Mouse (Mus musculus): ENCODE measurements around the gene Adamts14. TPM values are rescaled to one million over a fixed set of nuclear protein-coding genes. Genes with fewer than 3 reads are reported as not detected.

The Adamts14 gene
- polyA plus RNA-seq, 1 experiment from 2014 or later: 0.43 TPM

DNA sequence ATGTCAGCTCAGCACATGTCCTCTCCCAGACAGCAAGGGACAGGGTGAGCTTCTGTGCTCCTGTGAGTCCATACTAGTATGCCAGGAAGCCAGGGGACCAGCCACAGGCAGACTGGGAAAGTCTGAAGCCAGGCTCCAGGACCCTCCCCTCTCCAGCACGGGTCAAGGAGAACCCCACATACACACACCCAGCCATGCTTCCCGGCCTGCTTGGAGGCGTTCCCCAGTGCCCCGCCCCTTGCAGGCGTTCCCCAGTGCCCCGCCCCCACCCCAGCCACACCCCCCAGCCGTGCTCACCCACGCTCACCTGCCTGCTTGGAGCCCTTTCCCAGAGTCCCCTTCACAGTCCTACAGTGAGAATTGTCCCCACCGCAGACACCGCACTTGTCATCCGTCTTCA, 60.4 kb downstream of the Adamts14 start:
- DNase-seq (ENCODE audit: low spot score): no peak
- H3K36me3 ChIP-seq: no peaks in the 10 kb centered on the region
- H3K4me3 ChIP-seq: no peak overlapping the region
- H3K9me3 ChIP-seq: no peaks in the 10 kb centered on the region
- peaks cover 12% of the 10 kb centered on the region for H3K4me1 ChIP-seq (replicated peaks)
- no peak overlapping the region for H3K27ac ChIP-seq
- H3K27me3 ChIP-seq (ENCODE audit: insufficient read depth, poor library complexity, severe bottlenecking): peaks cover 23% of the 10 kb centered on the region
- WGBS: 13% methylated on average over 11 of the region's 11 CpGs

DNA sequence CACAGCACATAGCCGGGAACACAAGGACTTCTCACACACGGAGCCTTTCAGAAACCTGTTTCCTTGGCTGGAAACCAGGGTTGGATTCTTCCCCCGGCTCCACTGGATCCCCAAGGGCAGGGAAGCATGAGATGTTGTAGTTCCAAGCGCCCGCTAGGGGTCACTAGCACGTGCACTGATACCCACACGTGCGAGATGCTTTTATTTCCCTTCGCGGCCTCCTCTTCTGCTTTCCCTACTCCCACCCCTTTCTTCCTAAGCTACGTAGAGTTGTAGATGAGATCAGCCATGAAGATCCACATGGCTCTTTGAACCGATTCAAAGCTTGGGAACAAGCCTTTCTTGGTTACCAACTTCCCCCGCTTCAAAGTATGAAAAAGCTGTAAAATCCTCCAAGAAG, 61.5 kb downstream of the Adamts14 start:
- peaks cover 12% of the 10 kb centered on the region for H3K4me1 ChIP-seq (replicated peaks)
- no peak overlapping the region for H3K4me3 ChIP-seq
- H3K9me3 ChIP-seq: no peaks in the 10 kb centered on the region
- H3K36me3 ChIP-seq: no peaks in the 10 kb centered on the region
- WGBS: 9% methylated on average over 13 of the region's 13 CpGs
- DNase-seq (ENCODE audit: low spot score): peak; percentile 66
- H3K27ac ChIP-seq: no peak overlapping the region; the same call in 1 of the 2 replicates
- peaks cover 23% of the 10 kb centered on the region for H3K27me3 ChIP-seq (ENCODE audit: insufficient read depth, poor library complexity, severe bottlenecking)

DNA sequence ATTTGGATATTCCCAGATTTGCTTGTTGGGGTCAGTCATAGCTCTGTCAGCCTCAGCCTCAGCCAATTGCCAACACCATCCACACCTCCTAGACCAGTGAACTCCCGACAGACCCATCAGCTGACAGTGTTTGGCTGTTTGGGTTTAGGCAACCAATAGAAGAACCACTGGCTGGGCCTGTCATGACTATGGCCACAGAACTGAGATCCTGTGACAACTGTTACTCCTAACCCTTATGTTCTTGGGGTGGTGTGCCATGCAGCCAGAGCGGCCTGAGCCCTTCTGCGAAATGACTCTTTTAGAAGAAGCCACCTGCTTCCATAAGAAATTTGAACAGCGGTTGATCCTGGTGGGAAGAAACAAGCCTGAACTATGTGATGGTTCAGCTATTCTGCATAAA, 62.1 kb downstream of the Adamts14 start:
- Histone ChIP-seq H3K4me3 (no peak overlapping the region), H3K36me3 (no peaks in the 10 kb centered on the region), H3K9me3 (no peaks in the 10 kb centered on the region), H3K27ac (no peak overlapping the region), H3K4me1 (replicated peaks) (peaks cover 12% of the 10 kb centered on the region), H3K27me3 (ENCODE audit: insufficient read depth, poor library complexity, severe bottlenecking) (peaks cover 23% of the 10 kb centered on the region)
- no peak for DNase-seq (ENCODE audit: low spot score)
- 82% methylated on average over 4 of the region's 4 CpGs for WGBS

DNA sequence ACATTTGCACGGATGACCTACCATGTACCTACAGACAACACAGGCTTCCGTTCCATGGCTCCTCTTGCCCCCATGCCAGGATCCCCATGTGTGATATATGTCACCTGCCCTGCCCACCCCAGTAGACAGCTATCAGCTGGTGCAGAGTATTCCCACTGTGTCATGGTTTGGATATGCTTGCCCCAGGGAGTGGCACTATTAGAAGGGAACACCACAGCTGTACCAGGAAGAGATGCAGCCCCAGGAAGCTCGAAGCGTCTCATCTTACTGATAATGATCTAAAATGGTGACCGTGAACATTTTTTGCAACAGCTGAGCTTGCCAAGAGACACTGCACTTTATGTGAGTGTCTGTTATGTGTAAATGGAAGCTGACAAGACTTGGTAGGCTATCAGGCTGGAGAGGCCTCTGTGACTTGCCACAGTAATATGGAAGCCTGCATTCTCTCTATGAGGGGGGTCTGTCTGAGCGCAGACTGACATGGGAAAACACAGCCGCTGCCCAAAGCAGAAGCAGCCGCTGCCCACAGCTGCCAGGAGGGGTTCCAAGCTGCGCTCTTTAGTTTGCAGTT, 65.0 kb downstream of the Adamts14 start:
- Histone ChIP-seq H3K4me3 (no peak overlapping the region), H3K27me3 (ENCODE audit: insufficient read depth, poor library complexity, severe bottlenecking) (peaks cover 25% of the 10 kb centered on the region), H3K27ac (no peak overlapping the region), H3K36me3 (no peaks in the 10 kb centered on the region), H3K9me3 (no peaks in the 10 kb centered on the region), H3K4me1 (replicated peaks) (peaks cover 12% of the 10 kb centered on the region)
- DNase-seq (ENCODE audit: low spot score): no peak
- 91% methylated on average over 9 of the region's 9 CpGs for WGBS

DNA sequence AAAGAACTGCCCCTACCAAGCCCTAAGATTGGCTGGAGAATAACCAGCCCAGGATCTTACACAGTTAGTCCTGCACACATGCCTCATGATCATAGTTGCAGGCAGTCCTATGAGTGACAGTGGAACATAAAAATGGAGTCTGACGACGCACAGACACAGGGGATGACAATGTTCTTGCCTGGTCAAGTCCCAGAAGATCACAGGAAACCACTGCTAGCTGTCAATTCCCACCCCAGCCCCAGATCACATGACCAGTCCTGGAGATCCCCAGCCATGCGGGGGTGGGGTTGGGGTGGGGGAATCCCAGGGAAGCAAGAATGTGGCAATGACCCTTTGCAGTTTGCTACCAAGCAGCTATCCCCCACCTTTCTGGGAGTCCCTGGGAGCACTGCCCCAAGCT, 69.3 kb downstream of the Adamts14 start:
- no peak overlapping the region for H3K4me3 ChIP-seq
- no peaks in the 10 kb centered on the region for H3K9me3 ChIP-seq
- peaks cover 23% of the 10 kb centered on the region for H3K4me1 ChIP-seq (replicated peaks)
- H3K27ac ChIP-seq: no peak overlapping the region
- WGBS: 69% methylated on average over 3 of the region's 3 CpGs
- H3K36me3 ChIP-seq: no peaks in the 10 kb centered on the region
- DNase-seq (ENCODE audit: low spot score): no peak
- peaks cover 11% of the 10 kb centered on the region; the same call in 1 of the 2 replicates for H3K27me3 ChIP-seq (ENCODE audit: insufficient read depth, poor library complexity, severe bottlenecking)

DNA sequence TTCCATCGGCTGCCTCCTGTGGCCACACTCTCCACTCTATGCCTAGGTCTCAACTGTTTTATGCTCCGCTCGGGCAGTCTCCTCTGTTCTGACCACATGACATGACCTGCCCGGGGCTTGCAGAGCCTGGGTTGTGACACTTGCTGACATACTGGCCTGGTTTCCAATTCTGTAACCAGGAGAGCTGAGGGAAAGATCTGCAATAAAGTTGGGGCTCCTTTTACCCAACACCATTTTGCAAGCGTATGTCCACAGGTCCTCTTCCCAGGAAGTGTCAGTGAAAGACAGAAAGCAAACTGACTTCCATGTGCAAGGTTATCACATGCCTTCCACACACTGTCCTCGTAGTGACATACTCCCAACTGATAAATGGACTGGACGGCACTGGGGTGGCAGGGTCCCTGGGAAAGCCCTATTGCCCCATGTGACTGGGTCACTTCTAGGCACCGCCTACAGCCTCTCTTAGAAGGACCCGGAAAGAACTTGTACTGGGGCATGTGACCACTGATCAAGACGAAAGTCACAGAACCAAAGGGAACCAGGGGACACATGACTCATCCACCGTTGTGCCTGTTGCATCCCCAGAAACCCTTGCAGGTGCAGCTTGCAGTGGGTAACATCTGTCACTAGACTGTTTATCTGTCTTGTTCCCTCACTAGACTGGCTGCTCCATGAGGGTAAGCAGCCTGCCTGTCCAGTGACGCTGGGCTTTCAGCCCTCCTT, 71.5 kb downstream of the Adamts14 start:
- peaks cover 22% of the 10 kb centered on the region; the same call in 1 of the 2 replicates for H3K27me3 ChIP-seq (ENCODE audit: insufficient read depth, poor library complexity, severe bottlenecking)
- no peak for DNase-seq (ENCODE audit: low spot score)
- H3K4me1 ChIP-seq (replicated peaks): peaks cover 23% of the 10 kb centered on the region
- H3K27ac ChIP-seq: no peak overlapping the region
- no peak overlapping the region for H3K4me3 ChIP-seq
- 84% methylated on average over 12 of the region's 12 CpGs for WGBS
- no peaks in the 10 kb centered on the region for H3K36me3 ChIP-seq
- no peaks in the 10 kb centered on the region for H3K9me3 ChIP-seq

DNA sequence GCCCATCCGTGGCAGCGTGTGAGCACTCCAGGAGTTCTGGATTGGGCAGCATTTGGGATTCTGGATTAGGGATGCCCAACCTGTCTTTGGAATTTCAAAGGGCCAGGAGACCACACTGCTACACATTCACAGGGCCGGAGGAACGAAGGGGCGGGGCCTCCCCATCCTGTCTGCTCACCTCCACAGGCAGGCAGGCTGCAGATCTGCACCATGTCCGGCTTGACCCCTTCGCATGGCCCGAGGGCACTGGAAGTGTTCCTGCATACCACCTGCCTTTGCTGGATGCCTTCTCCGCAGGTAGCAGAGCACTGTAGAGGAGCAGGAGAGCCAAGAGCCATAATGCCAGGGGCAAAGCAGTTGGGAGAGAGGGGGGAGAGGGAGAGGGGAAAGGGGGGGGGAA, 72.2 kb downstream of the Adamts14 start:
- 39% methylated on average over 9 of the region's 9 CpGs for WGBS
- DNase-seq (ENCODE audit: low spot score): peak; percentile 12
- Histone ChIP-seq H3K4me3 (no peak overlapping the region), H3K36me3 (no peaks in the 10 kb centered on the region), H3K9me3 (no peaks in the 10 kb centered on the region), H3K27ac (no peak overlapping the region), H3K27me3 (ENCODE audit: insufficient read depth, poor library complexity, severe bottlenecking) (peaks cover 22% of the 10 kb centered on the region; the same call in 1 of the 2 replicates), H3K4me1 (replicated peaks) (peaks cover 23% of the 10 kb centered on the region)

DNA sequence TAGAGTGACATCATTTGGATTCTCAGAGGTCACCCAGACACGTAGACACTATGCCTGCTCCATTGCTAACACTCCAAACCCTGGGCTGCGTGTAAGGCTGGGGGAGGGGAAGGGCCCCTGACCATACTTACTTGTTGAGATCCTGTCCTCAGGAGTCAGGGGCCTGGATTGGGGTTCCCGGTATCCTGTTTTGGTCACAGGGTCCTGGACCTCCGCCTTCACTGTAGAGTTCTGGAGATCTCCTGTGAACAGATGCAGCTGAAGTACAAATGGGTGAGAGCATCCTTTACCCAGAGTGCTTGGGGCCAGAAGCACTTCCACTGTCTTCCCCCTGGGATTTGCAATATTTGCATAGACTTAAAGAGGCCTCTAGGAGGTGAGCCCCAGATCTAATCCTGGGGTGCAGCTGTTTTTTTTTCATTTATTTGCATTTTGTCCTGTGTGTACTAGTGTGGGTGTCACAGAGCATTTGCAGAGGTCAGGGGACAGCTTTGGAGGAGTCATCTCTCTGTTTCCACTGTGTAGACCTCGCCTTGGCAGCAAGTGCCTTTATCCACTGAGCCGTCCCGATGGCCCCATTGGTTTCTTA, 72.9 kb downstream of the Adamts14 start:
- Histone ChIP-seq H3K4me1 (replicated peaks) (peaks cover 23% of the 10 kb centered on the region), H3K4me3 (no peak overlapping the region), H3K36me3 (no peaks in the 10 kb centered on the region), H3K27ac (peak overlapping the region; percentile 40; the same call in 1 of the 2 replicates), H3K27me3 (ENCODE audit: insufficient read depth, poor library complexity, severe bottlenecking) (peaks cover 22% of the 10 kb centered on the region; the same call in 1 of the 2 replicates), H3K9me3 (no peaks in the 10 kb centered on the region)
- WGBS: 70% methylated on average over 7 of the region's 7 CpGs
- no peak for DNase-seq (ENCODE audit: low spot score)

DNA sequence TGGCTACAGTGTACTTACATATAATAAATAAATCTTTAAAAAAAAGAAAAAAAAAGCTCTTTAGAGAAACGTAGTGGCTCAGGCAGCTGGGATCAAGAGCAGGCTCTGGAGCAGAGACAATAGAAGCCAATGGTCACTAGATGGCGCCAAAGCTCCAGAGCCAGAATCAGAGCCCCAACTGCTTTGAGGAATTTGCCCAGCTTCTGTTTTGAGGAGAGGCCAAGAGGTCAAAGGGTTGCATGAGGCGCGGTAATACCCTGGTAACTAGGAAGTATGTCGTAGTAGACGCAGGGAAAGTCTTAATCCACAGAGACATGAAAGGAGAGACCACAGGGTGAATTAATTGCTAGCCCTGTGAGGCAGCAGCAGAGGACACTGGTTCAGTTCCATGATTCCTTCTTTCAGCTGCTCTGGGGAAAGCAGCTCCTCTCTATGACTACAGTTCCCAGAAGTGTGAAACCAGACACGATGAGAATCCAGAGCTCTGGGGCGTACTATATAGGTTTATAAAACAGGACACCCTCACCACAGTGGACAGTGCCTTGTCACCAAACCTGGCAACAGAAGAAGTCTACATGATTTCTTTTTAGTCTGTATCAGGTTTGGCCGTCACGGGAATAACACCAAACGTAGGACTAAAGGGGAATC, 73.5 kb downstream of the Adamts14 start:
- WGBS: 27% methylated on average over 11 of the region's 11 CpGs
- no peaks in the 10 kb centered on the region for H3K9me3 ChIP-seq

DNA sequence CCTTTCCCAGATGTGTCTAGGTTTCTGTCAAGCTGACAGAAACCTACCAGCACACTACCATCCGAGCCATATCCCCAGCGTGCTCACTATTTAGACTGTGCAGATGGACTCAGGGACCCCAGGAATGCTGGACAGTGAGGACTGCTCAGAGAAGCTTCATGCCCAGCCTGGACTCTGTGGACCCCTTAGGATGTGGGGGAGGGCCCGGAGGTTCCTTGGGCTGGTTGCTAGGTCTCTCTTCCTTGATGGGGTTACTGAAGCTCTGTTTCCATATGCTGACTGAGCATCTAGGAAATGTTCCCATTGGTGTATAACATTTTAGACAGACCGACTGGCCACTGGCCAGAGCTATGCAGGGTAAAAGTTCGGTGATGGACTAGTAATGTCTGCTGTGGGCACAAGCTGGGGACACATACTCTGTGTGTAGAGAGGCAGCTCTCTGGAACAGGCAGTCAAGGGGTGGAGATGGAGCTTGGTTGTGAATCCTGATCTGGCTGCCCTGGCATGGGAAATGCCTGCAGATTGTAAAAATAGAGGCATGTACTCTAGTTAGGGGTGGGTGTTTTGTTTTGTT, 77.4 kb downstream of the Adamts14 start:
- no peaks in the 10 kb centered on the region for H3K36me3 ChIP-seq
- 90% methylated on average over 5 of the region's 5 CpGs for WGBS
- H3K4me3 ChIP-seq: no peak overlapping the region
- H3K27ac ChIP-seq: no peak overlapping the region
- peaks cover 12% of the 10 kb centered on the region for H3K4me1 ChIP-seq (replicated peaks)
- no peaks in the 10 kb centered on the region for H3K9me3 ChIP-seq
- 0 out of 2 replicates have a peak, but pooled peaks cover 11% of the 10 kb centered on the region for H3K27me3 ChIP-seq (ENCODE audit: insufficient read depth, poor library complexity, severe bottlenecking)
- DNase-seq (ENCODE audit: low spot score): no peak

More for the DNA sequence above, 73.5 kb downstream of the Adamts14 start:
- Histone ChIP-seq H3K4me1 (replicated peaks) (peaks cover 23% of the 10 kb centered on the region), H3K27me3 (ENCODE audit: insufficient read depth, poor library complexity, severe bottlenecking) (peaks cover 20% of the 10 kb centered on the region; the same call in 1 of the 2 replicates), H3K4me3 (no peak overlapping the region), H3K36me3 (no peaks in the 10 kb centered on the region), H3K27ac (no peak overlapping the region)
- DNase-seq (ENCODE audit: low spot score): peak; percentile 83

DNA sequence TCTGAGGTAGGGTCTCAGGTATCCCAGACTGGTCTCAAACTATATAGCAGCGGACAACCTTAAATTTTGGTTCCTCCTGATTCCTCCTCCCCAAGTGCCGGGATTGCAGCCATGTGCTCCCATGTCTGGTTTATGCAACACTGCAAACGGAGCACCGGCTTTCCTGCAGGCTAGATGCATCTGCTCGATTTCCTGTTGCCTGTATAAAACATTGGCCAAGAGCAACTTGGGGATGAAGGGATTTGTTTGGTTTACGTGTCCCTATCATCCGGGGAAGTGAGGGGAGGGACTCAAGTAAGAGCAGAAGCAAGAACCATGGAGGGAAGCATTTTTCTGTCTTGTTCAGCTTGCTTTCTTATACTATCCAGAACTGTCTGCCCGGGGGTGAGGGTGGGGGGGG, 78.0 kb downstream of the Adamts14 start:
- 90% methylated on average over 8 of the region's 8 CpGs for WGBS
- Histone ChIP-seq H3K4me3 (no peak overlapping the region), H3K27ac (no peak overlapping the region), H3K27me3 (ENCODE audit: insufficient read depth, poor library complexity, severe bottlenecking) (0 out of 2 replicates have a peak, but pooled peaks cover 11% of the 10 kb centered on the region), H3K36me3 (no peaks in the 10 kb centered on the region), H3K9me3 (no peaks in the 10 kb centered on the region), H3K4me1 (replicated peaks) (peaks cover 7% of the 10 kb centered on the region)
- no peak for DNase-seq (ENCODE audit: low spot score)

DNA sequence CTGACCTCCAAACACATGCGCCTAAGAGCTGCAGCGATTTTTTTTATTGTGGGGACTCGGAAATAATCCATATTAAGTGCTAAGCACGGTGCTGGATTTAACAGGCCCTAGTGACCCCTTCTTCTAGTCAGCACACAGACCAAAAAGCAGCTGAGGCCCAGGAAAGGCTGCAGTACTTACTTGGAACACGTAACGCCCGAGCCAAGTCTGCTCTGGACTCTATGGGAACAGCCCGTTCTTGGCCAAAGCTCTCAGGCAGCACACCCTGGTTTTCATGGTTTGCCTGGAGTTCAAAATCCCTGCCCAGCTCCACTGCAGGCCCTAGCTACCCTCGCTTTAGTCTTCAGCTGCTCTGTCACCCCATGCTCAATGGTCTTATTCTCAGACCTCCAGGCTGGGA, 78.6 kb downstream of the Adamts14 start:
- Histone ChIP-seq H3K4me1 (replicated peaks) (peaks cover under 1% of the 10 kb centered on the region), H3K27ac (no peak overlapping the region), H3K27me3 (ENCODE audit: insufficient read depth, poor library complexity, severe bottlenecking) (0 out of 2 replicates have a peak, but pooled peaks cover 11% of the 10 kb centered on the region), H3K9me3 (no peaks in the 10 kb centered on the region), H3K4me3 (no peak overlapping the region), H3K36me3 (no peaks in the 10 kb centered on the region)
- 84% methylated on average over 9 of the region's 9 CpGs for WGBS
- no peak for DNase-seq (ENCODE audit: low spot score)

All from hindbrain, embryonic 10.5 days (tissue).